Mouse (Mus musculus): ENCODE data around the gene Prss42. TPM values are rescaled to one million over a fixed set of nuclear protein-coding genes. Genes with fewer than 3 reads are reported as not detected.

The Prss42 gene
- polyA plus RNA-seq, 1 experiment from 2014 or later: not detected

DNA sequence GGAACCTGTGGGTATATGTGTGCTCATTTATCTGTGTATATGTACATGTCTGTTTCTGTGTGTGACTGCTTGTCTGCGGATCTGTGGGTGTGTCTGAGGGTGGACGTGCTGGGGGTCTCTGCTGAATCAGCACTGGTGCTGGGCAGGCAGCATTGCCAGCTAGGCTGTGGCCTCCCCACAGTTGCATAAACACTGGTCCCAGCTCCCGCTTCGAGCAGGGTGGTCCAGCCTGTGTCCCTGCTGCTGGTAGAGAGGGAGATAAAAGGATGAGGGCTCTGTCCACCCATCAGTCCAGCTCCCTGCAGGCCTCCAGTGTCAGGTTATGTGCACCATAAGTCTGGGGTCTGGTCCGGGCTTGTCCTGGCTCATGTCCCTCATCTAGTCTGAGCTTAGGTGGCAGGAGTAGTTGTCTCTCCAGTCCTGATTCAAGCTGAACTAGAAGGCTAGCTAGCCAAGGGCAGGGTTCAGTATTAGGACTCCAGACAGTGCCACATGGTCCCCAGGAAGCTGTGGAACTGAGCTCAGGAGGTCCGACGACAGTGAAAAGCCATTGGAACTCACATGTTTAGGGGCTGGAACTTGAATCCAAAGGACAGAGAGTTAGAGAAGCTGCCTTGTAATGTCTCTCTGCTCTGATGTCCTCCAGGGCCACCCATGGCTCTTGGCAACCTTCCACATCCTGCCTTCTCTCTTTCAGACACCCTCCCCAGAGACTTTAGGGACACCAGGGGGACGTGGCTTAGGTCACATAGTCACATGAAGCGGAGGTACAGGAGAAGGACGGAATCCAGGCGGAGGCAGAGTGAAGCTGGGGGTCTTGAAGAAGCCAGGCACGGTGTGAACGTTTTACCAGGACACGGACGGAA, 23.3 kb upstream of the Prss42 start:
- Histone ChIP-seq H3K4me1 (no peaks in the 10 kb centered on the region; the same call in 1 of the 2 replicates), H3K27me3 (ENCODE audit: low read depth, poor library complexity, severe bottlenecking) (peaks cover 14% of the 10 kb centered on the region), H3K4me3 (no peak overlapping the region), H3K27ac (replicated peaks) (no peak overlapping the region), H3K9me3 (replicated peaks) (no peaks in the 10 kb centered on the region), H3K36me3 (no peaks in the 10 kb centered on the region)
- no peak for DNase-seq (ENCODE audit: low spot score)
- WGBS: 86% methylated on average over 15 of the region's 15 CpGs

- Histone ChIP-seq H3K4me1 (peaks cover 2% of the 10 kb centered on the region), H3K27ac (replicated peaks) (peak overlapping the region; percentile 17; the same call in 1 of the 2 replicates)
- WGBS: 84% methylated on average over 10 of the region's 10 CpGs
Measured at GRCm38 (mm10) chr9:110775269-110776022, 22.5 kb upstream of the Prss42 start.

GRCm38 (mm10) chr9:110778100-110778499, 19.9 kb upstream of the Prss42 start:
- DNase-seq (ENCODE audit: low spot score): no peak
- Histone ChIP-seq H3K36me3 (no peaks in the 10 kb centered on the region), H3K27me3 (ENCODE audit: low read depth, poor library complexity, severe bottlenecking) (peaks cover 38% of the 10 kb centered on the region), H3K27ac (replicated peaks) (no peak overlapping the region), H3K4me3 (no peak overlapping the region), H3K9me3 (replicated peaks) (no peaks in the 10 kb centered on the region), H3K4me1 (peaks cover 22% of the 10 kb centered on the region)
- 100% methylated on average over 1 of the region's 1 CpGs for whole genome bisulfite sequencing

More at GRCm38 (mm10) chr9:110775269-110776022, 22.5 kb upstream of the Prss42 start:
- Histone ChIP-seq H3K36me3 (no peaks in the 10 kb centered on the region), H3K27me3 (ENCODE audit: low read depth, poor library complexity, severe bottlenecking) (peaks cover 22% of the 10 kb centered on the region), H3K9me3 (replicated peaks) (no peaks in the 10 kb centered on the region), H3K4me3 (no peak overlapping the region)
- DNase-seq (ENCODE audit: low spot score): no peak

- Histone ChIP-seq H3K4me1 (peaks cover 22% of the 10 kb centered on the region), H3K27ac (replicated peaks) (no peak overlapping the region), H3K36me3 (no peaks in the 10 kb centered on the region), H3K27me3 (ENCODE audit: low read depth, poor library complexity, severe bottlenecking) (peaks cover 38% of the 10 kb centered on the region), H3K4me3 (no peak overlapping the region), H3K9me3 (replicated peaks) (no peaks in the 10 kb centered on the region)
- 84% methylated on average over 7 of the region's 7 CpGs for WGBS
- no peak for DNase-seq (ENCODE audit: low spot score)
Measured at GRCm38 (mm10) chr9:110778559-110778958, 19.4 kb upstream of the Prss42 start.

GRCm38 (mm10) chr9:110779242-110779913, 18.6 kb upstream of the Prss42 start:
- peaks cover 22% of the 10 kb centered on the region for H3K4me1 ChIP-seq
- H3K27me3 ChIP-seq (ENCODE audit: low read depth, poor library complexity, severe bottlenecking): peaks cover 38% of the 10 kb centered on the region
- no peak for DNase-seq (ENCODE audit: low spot score)
- WGBS: 54% methylated on average over 5 of the region's 5 CpGs
- no peak overlapping the region for H3K4me3 ChIP-seq
- no peaks in the 10 kb centered on the region for H3K36me3 ChIP-seq
- H3K9me3 ChIP-seq (replicated peaks): no peaks in the 10 kb centered on the region
- H3K27ac ChIP-seq (replicated peaks): no peak overlapping the region

GRCm38 (mm10) chr9:110781256-110781721, 16.7 kb upstream of the Prss42 start:
- peak overlapping the region; percentile 60 for H3K4me3 ChIP-seq
- WGBS: under 1% methylated on average over 43 of the region's 43 CpGs
- H3K27me3 ChIP-seq (ENCODE audit: low read depth, poor library complexity, severe bottlenecking): peaks cover 38% of the 10 kb centered on the region
- peaks cover 22% of the 10 kb centered on the region for H3K4me1 ChIP-seq
- DNase-seq (ENCODE audit: low spot score): peak; percentile 96
- no peaks in the 10 kb centered on the region for H3K36me3 ChIP-seq
- no peaks in the 10 kb centered on the region for H3K9me3 ChIP-seq (replicated peaks)
- H3K27ac ChIP-seq (replicated peaks): peak overlapping the region; percentile 72

DNA sequence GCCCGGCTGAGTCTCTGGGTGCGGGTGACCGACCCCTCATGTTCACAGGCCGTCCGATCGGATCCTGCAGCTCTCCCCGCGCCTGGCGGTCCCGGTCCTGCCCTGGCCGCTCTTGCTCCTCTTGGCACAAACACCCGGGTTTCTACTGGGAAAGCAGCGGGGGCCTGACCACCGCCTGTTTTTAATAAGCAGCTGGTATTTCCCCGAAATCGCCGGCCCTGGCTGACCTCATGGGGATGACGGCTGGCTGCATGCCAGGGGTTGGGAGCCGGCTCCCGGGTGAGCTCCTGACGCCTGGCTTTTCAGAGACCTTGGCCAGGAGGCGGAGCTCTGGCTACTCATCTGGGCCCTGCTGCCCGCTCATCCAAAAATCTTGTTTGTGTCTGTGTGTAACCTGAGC, 16.2 kb upstream of the Prss42 start:
- Histone ChIP-seq H3K27me3 (ENCODE audit: low read depth, poor library complexity, severe bottlenecking) (peaks cover 38% of the 10 kb centered on the region), H3K9me3 (replicated peaks) (no peaks in the 10 kb centered on the region), H3K27ac (replicated peaks) (peak overlapping the region; percentile 72), H3K4me1 (peaks cover 22% of the 10 kb centered on the region), H3K36me3 (no peaks in the 10 kb centered on the region), H3K4me3 (peak overlapping the region; percentile 60)
- no peak for DNase-seq (ENCODE audit: low spot score)
- under 1% methylated on average over 23 of the region's 23 CpGs for WGBS

DNA sequence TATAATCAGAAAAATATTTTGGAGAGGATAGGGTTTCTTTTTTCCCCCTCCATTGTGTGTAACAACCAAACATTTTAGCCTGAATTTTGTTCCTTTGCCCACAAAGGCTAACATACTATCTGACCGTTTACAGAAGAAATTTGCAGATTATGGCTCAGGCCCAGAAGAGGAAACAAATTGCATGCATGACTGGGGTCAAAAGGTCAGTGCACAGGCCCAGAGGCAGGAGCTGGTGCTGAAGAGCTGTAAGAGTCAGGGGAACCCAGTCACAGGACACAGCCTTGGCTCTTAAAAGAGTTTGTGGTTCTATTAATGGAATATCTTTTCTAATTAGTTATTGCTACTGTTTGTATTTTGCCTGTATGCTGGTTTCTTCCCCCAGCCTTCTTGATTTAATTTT, 14.4 kb upstream of the Prss42 start:
- no peak for DNase-seq (ENCODE audit: low spot score)
- Histone ChIP-seq H3K4me3 (no peak overlapping the region), H3K27me3 (ENCODE audit: low read depth, poor library complexity, severe bottlenecking) (peaks cover 29% of the 10 kb centered on the region), H3K27ac (replicated peaks) (no peak overlapping the region), H3K4me1 (peaks cover 22% of the 10 kb centered on the region), H3K36me3 (no peaks in the 10 kb centered on the region), H3K9me3 (replicated peaks) (no peaks in the 10 kb centered on the region)
- 54% methylated on average over 1 of the region's 1 CpGs for WGBS

GRCm38 (mm10) chr9:110788169-110788568, 9.8 kb upstream of the Prss42 start:
- H3K9me3 ChIP-seq (replicated peaks): no peaks in the 10 kb centered on the region
- no peak overlapping the region for H3K27ac ChIP-seq (replicated peaks)
- H3K36me3 ChIP-seq: no peaks in the 10 kb centered on the region
- H3K4me3 ChIP-seq: no peak overlapping the region
- 92% methylated on average over 3 of the region's 3 CpGs for WGBS
- DNase-seq (ENCODE audit: low spot score): no peak
- no peaks in the 10 kb centered on the region for H3K27me3 ChIP-seq (ENCODE audit: low read depth, poor library complexity, severe bottlenecking)
- no peaks in the 10 kb centered on the region for H3K4me1 ChIP-seq

DNA sequence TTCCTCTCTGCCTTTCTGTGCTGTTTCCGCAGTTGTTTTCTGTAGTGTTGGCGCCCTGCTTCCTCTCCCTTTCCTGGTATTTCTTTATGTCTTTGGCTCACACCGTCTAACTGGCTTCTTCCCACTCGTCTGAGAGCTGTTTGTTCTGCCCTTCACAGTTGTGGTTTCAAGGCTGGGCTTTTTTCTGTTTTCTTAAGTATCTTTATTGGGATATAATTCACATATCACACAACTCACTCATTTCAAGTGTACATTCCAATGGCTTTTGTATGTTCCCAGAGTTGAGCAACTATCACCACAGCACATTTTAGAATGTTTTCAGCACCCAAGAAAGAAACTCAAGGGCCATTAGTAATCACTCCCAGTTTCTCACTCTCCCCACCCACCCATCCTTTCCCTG, 7.5 kb upstream of the Prss42 start:
- Histone ChIP-seq H3K4me3 (no peak overlapping the region), H3K36me3 (no peaks in the 10 kb centered on the region), H3K27me3 (ENCODE audit: low read depth, poor library complexity, severe bottlenecking) (no peaks in the 10 kb centered on the region), H3K9me3 (replicated peaks) (no peaks in the 10 kb centered on the region), H3K4me1 (no peaks in the 10 kb centered on the region), H3K27ac (replicated peaks) (no peak overlapping the region)
- no peak for DNase-seq (ENCODE audit: low spot score)
- 84% methylated on average over 4 of the region's 4 CpGs for WGBS

- Histone ChIP-seq H3K4me1 (no peaks in the 10 kb centered on the region), H3K27me3 (ENCODE audit: low read depth, poor library complexity, severe bottlenecking) (no peaks in the 10 kb centered on the region), H3K4me3 (no peak overlapping the region), H3K27ac (replicated peaks) (no peak overlapping the region), H3K9me3 (replicated peaks) (no peaks in the 10 kb centered on the region), H3K36me3 (no peaks in the 10 kb centered on the region)
- no peak for DNase-seq (ENCODE audit: low spot score)
- WGBS: 82% methylated on average over 10 of the region's 10 CpGs
Measured at GRCm38 (mm10) chr9:110797013-110797412, 953 bp upstream of the Prss42 start.

DNA sequence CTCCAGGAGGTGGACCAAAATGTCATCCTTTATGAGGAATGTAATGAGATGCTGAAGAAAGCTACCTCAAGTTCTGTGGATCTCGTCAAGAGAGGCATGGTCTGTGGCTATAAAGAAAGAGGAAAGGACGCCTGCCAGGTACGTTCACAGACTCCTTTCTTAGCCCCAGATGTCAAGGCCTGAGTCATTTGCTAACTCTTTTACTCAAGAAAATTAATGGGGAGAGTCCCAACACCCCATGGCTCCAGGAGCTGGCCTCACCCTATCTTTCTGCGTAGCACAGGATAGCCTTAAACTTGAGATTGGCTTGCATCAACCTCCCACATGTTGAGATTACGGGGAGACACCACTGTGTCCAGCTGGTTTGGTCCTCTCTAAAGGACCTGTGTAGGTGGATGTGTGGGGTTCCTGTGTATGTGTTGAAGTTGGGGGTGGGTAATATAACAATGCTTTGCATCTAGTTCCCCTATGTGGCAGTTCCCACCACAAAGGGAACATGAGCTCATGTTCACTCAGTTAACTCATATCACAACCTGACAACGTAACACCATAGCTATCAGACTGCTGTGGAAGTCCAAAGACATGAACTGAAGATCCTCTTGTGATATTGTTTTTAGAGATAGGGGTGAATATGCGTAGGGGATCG, 3.0 kb downstream of the Prss42 start:
- H3K9me3 ChIP-seq (replicated peaks): no peaks in the 10 kb centered on the region
- H3K36me3 ChIP-seq: no peaks in the 10 kb centered on the region
- WGBS: 92% methylated on average over 8 of the region's 8 CpGs

More for the DNA sequence above, 3.0 kb downstream of the Prss42 start:
- DNase-seq (ENCODE audit: low spot score): no peak
- Histone ChIP-seq H3K4me1 (peaks cover 4% of the 10 kb centered on the region; the same call in 1 of the 2 replicates), H3K4me3 (no peak overlapping the region), H3K27me3 (ENCODE audit: low read depth, poor library complexity, severe bottlenecking) (no peaks in the 10 kb centered on the region), H3K27ac (replicated peaks) (no peak overlapping the region)

All from midbrain, embryonic 10.5 days (tissue).